Mouse (Mus musculus) stomach, embryonic 16.5 days (tissue): ENCODE data around the gene Dram1. TPM values are rescaled to one million over a fixed set of nuclear protein-coding genes. Genes with fewer than 3 reads are reported as not detected.
A peak's percentile ranks its signal among the peaks of the same experiment; 100 is the strongest.
"Not testable (repeated sequence)": the region's sequence is repeated elsewhere in the genome, so short reads cannot be mapped to it uniquely, and the experiment has no call there.

Experiments used
- ATAC-seq: fragments of 200-750 bp; cut with Nextera tagmentation; 2 replicates; pipeline ENCODE4 v1.8.0; 2017; ENCODE audit warnings: moderate number of reproducible peaks, moderate TSS enrichment; ENCODE audit not compliant: insufficient read depth, low FRiP score
- H3K27ac ChIP-seq: fragments of 300-500 bp; sonication (generic); 2 replicates; pipeline ENCODE4 v1.5.1; 2014; ENCODE audit warnings: low read length
- H3K27me3 ChIP-seq: fragments of 300-500 bp; sonication (generic); 2 replicates; pipeline ENCODE4 v1.6.1; 2014; ENCODE audit warnings: low read length, control low read depth, mixed read lengths; ENCODE audit not compliant: control insufficient read depth, insufficient read depth
- H3K36me3 ChIP-seq: fragments of 300-500 bp; sonication (generic); 2 replicates; pipeline ENCODE4 v1.6.1; 2014; ENCODE audit warnings: low read length; ENCODE audit not compliant: control insufficient read depth, insufficient read depth
- H3K4me1 ChIP-seq: fragments of 300-500 bp; sonication (generic); 2 replicates; pipeline ENCODE4 v1.6.1; 2014; ENCODE audit warnings: low read length, control low read depth, mixed read lengths; ENCODE audit not compliant: control insufficient read depth, insufficient read depth
- H3K4me2 ChIP-seq: fragments of 300-500 bp; sonication (generic); 2 replicates; pipeline ENCODE4 v1.6.1; 2014; ENCODE audit warnings: low read depth, low read length, mixed read lengths
- H3K4me3 ChIP-seq: fragments of 300-500 bp; sonication (generic); replicated peaks from 2 replicates; pipeline ENCODE4 v1.5.1; 2014; ENCODE audit warnings: mild to moderate bottlenecking, low read length
- H3K9ac ChIP-seq: fragments of 300-500 bp; sonication (generic); 2 replicates; pipeline ENCODE4 v1.6.1; 2014; ENCODE audit warnings: low read length
- H3K9me3 ChIP-seq: fragments of 300-500 bp; sonication (generic); replicated peaks from 2 replicates; pipeline ENCODE4 v1.6.1; 2016; ENCODE audit warnings: low read length, control low read depth; ENCODE audit not compliant: control insufficient read depth
- WGBS: fragments of 180-500 bp; shearing (Covaris S2); extraction: QIAGEN DNeasy Blood & Tissue Kit; methylation state at CpG from one replicate; pipeline ENCODE4 v1.1.7; 2014; 5-methylcytosine and 5-hydroxymethylcytosine counted together
- polyA plus RNA-seq: library from polyadenylated mRNA; unstranded; fragments of >200 nt; fragmentation: Nextera tagmentation; extraction: Ambion mirVana; gene quantifications from 2 replicates; pipeline ENCODE4 v1.2.1, GENCODE M21; 2015

Gene Dram1
- polyA plus RNA-seq, 1 experiment from 2014 or later, result 6.6 TPM

- Histone ChIP-seq H3K4me2 (peak overlapping the region; percentile 79), H3K27me3 (no peaks in the 10 kb centered on the region; the same call in 1 of the 2 replicates), H3K27ac (no peak overlapping the region), H3K4me1 (peaks cover 8% of the 10 kb centered on the region; the same call in 1 of the 2 replicates), H3K36me3 (no peaks in the 10 kb centered on the region), H3K9me3 (no peaks in the 10 kb centered on the region), H3K4me3 (peak overlapping the region; percentile 82), H3K9ac (peak overlapping the region; percentile 85; the same call in 1 of the 2 replicates)
- 48% methylated on average over 14 of the region's 14 CpGs for WGBS
- no peak for ATAC-seq
Measured at GRCm38 (mm10) chr10:88380430-88381060, 1.7 kb upstream of the Dram1 start.

DNA sequence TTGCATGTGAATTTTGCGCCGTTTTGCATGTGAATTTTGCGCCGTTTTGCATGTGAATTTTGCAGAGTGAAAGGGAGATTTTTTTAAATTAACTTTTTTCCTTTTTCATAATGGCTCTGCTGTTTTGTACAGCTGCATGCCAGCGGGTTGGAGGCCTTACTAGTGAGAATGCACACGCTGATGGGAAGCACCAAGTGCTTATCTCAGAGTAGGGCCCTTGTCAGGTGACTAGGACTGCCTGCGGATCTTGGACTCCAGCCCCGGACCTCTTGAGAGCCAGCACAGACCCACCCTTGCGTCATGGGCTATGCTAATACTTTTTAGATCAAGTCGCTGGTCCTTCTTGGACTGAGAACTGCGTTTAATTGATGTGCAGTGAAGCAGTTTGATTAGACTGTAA is 1.1 kb upstream of the Dram1 start:
- H3K27ac ChIP-seq, result peak overlapping the region; percentile 61
- peak overlapping the region; percentile 85 for H3K9ac ChIP-seq
- H3K36me3 ChIP-seq, result no peaks in the 10 kb centered on the region
- peaks cover 8% of the 10 kb centered on the region; the same call in 1 of the 2 replicates for H3K4me1 ChIP-seq
- H3K9me3 ChIP-seq, result no peaks in the 10 kb centered on the region
- no peaks in the 10 kb centered on the region; the same call in 1 of the 2 replicates for H3K27me3 ChIP-seq
- no peak for ATAC-seq
- peak overlapping the region; percentile 79 for H3K4me2 ChIP-seq
- WGBS, result 3% methylated on average over 11 of the region's 11 CpGs
- peak overlapping the region; percentile 82 for H3K4me3 ChIP-seq

GRCm38 (mm10) chr10:88377666-88378065 is 1.2 kb downstream of the Dram1 start:
- no peak overlapping the region for H3K9ac ChIP-seq
- no peak for ATAC-seq
- no peak overlapping the region for H3K4me2 ChIP-seq
- no peaks in the 10 kb centered on the region; the same call in 1 of the 2 replicates for H3K27me3 ChIP-seq
- 78% methylated on average over 4 of the region's 4 CpGs for WGBS
- no peak overlapping the region for H3K27ac ChIP-seq
- no peak overlapping the region for H3K4me3 ChIP-seq
- peaks cover 8% of the 10 kb centered on the region; the same call in 1 of the 2 replicates for H3K4me1 ChIP-seq
- no peaks in the 10 kb centered on the region for H3K9me3 ChIP-seq
- no peaks in the 10 kb centered on the region for H3K36me3 ChIP-seq

- WGBS, result 4% methylated on average over 11 of the region's 11 CpGs
- no peak overlapping the region for H3K27ac ChIP-seq
- no peak overlapping the region for H3K4me3 ChIP-seq
- H3K36me3 ChIP-seq, result no peaks in the 10 kb centered on the region
- H3K9me3 ChIP-seq, result no peaks in the 10 kb centered on the region
- no peak for ATAC-seq
- no peak overlapping the region for H3K4me2 ChIP-seq
- peaks cover 8% of the 10 kb centered on the region; the same call in 1 of the 2 replicates for H3K4me1 ChIP-seq
- no peak overlapping the region for H3K9ac ChIP-seq
- H3K27me3 ChIP-seq, result no peaks in the 10 kb centered on the region; the same call in 1 of the 2 replicates
Measured at GRCm38 (mm10) chr10:88376770-88377169, 2.1 kb downstream of the Dram1 start.

DNA sequence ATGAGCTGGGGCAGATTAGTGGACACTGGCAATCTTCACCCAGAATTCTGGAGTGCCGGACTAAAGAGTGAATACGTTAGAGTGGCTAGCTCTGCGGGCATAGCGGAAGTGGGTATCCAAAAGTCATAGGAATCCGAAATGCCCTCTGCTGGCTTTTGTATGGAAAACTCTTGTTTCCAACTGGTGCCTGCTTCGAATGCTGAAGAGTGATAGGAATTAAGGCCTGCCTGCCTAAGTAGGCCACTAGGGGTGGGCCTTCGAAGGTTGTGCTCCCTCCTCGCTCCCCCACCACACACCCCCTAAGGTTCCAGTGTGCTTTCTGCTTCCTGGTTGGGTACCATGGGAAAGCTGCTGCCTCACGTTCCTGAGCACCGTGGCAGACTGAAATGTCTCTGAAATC is 3.9 kb downstream of the Dram1 start:
- Histone ChIP-seq H3K4me3 (no peak overlapping the region), H3K36me3 (no peaks in the 10 kb centered on the region), H3K27me3 (no peaks in the 10 kb centered on the region), H3K4me2 (no peak overlapping the region), H3K9me3 (no peaks in the 10 kb centered on the region), H3K27ac (no peak overlapping the region), H3K4me1 (no peaks in the 10 kb centered on the region), H3K9ac (no peak overlapping the region)
- no peak for ATAC-seq
- 34% methylated on average over 10 of the region's 10 CpGs for WGBS

DNA sequence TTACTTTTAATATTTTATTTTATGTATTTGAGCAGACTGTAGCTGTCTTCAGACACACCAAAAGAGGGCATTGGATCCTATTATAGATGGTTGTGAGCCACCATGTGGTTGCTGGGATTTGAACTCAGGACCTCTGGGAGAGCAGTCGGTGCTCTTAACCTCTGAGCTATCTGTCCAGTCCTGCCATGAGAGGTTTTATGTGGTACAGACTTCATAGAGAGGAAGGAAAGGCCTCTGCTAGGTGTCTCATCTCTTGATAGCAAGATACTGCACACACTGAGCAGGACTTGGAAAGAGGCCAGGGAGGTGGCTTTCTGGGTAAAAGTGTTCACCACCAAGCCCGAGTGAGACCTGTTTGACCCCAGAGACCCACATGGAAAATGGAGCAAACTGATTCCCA is 5.9 kb downstream of the Dram1 start:
- 70% methylated on average over 2 of the region's 2 CpGs for WGBS
- H3K9ac ChIP-seq, H3K4me1 ChIP-seq, H3K27me3 ChIP-seq, H3K4me2 ChIP-seq, H3K4me3 ChIP-seq, H3K9me3 ChIP-seq, ATAC-seq, H3K36me3 ChIP-seq, H3K27ac ChIP-seq: not testable (repeated sequence)

DNA sequence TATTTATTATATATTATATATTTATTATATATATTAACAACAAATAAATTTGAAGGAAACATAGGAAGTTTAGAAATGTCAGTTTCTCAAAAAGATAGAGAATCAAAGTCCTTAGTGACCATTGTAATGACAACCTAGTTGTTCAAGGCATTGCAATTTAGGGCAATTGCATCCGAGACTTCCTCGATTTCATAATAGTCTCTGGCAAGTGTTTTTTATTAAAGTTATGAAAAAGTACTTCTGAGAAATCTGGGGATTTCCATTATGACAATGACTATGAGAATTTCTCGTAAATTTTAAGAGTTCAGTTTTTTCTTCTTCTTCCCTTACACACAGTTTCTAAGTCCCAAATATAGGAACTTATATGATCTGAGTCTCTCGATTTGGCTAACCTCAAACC is 6.4 kb downstream of the Dram1 start:
- no peak overlapping the region for H3K27ac ChIP-seq
- no peaks in the 10 kb centered on the region for H3K9me3 ChIP-seq
- H3K27me3 ChIP-seq, result no peaks in the 10 kb centered on the region
- H3K4me3 ChIP-seq, result no peak overlapping the region
- WGBS, result 93% methylated on average over 4 of the region's 4 CpGs
- no peak for ATAC-seq
- no peak overlapping the region for H3K9ac ChIP-seq
- no peaks in the 10 kb centered on the region for H3K36me3 ChIP-seq
- H3K4me2 ChIP-seq, result no peak overlapping the region
- no peaks in the 10 kb centered on the region for H3K4me1 ChIP-seq

- Histone ChIP-seq H3K4me2 (no peak overlapping the region), H3K27me3 (no peaks in the 10 kb centered on the region), H3K9ac (no peak overlapping the region), H3K27ac (no peak overlapping the region), H3K4me3 (no peak overlapping the region), H3K4me1 (no peaks in the 10 kb centered on the region), H3K9me3 (no peaks in the 10 kb centered on the region), H3K36me3 (no peaks in the 10 kb centered on the region)
- 3% methylated on average over 2 of the region's 2 CpGs for WGBS
- no peak for ATAC-seq
Measured at GRCm38 (mm10) chr10:88371793-88372192, 7.1 kb downstream of the Dram1 start.

- no peak for ATAC-seq
- Histone ChIP-seq H3K27me3 (no peaks in the 10 kb centered on the region), H3K4me1 (no peaks in the 10 kb centered on the region), H3K36me3 (no peaks in the 10 kb centered on the region), H3K9me3 (no peaks in the 10 kb centered on the region), H3K9ac (no peak overlapping the region), H3K4me3 (no peak overlapping the region), H3K27ac (no peak overlapping the region), H3K4me2 (no peak overlapping the region)
- WGBS, result 50% methylated on average over 4 of the region's 4 CpGs
Measured at GRCm38 (mm10) chr10:88369233-88369632, 9.6 kb downstream of the Dram1 start.
